Mouse (Mus musculus): ENCODE data around the gene Myh14. TPM values are rescaled to one million over a fixed set of nuclear protein-coding genes. Genes with fewer than 3 reads are reported as not detected.

The Myh14 gene
- not detected for polyA plus RNA-seq (2014; fragmentation: Illumina TruSeq; extraction: RNeasy Lipid Tissue Mini Kit (QIAGEN cat#74804))

GRCm38 (mm10) chr7:44670803-44671202 lies at the start of gene Myh14:
Gene Myh14 (minus strand): TSS chr7:44670843.

GRCm38 (mm10) chr7:44708574-44708973 lies 37.9 kb upstream of the Myh14 start, which contains the start of gene Izumo2:
Gene Izumo2 (plus strand): TSS chr7:44708742.

GRCm38 (mm10) chr7:44590402-44591347 lies 80.0 kb downstream of the Myh14 start, which contains the start of gene Kcnc3:
Gene Kcnc3 (plus strand): TSS chr7:44590664.

GRCm38 (mm10) chr7:44572213-44572701 lies 98.4 kb downstream of the Myh14 start, which contains the start of gene Napsa:
Gene Napsa (plus strand): TSS chr7:44572380.

Other genes with a start within 250 kb of the Myh14 start
- gene Lrrc4b, start 241.8 kb downstream of the Myh14 start, polyA plus RNA-seq (2014; fragmentation: Illumina TruSeq; extraction: RNeasy Lipid Tissue Mini Kit (QIAGEN cat#74804)) = 0.26 TPM
- not detected for gene Aspdh, start 205.5 kb downstream of the Myh14 start, polyA plus RNA-seq (2014; fragmentation: Illumina TruSeq; extraction: RNeasy Lipid Tissue Mini Kit (QIAGEN cat#74804))
- not detected for gene Josd2, start 202.9 kb downstream of the Myh14 start, polyA plus RNA-seq (2014; fragmentation: Illumina TruSeq; extraction: RNeasy Lipid Tissue Mini Kit (QIAGEN cat#74804))
- gene Emc10, start 174.3 kb downstream of the Myh14 start, polyA plus RNA-seq (2014; fragmentation: Illumina TruSeq; extraction: RNeasy Lipid Tissue Mini Kit (QIAGEN cat#74804)) = 1.5 TPM
- not detected for gene Fam71e1, start 174.3 kb downstream of the Myh14 start, polyA plus RNA-seq (2014; fragmentation: Illumina TruSeq; extraction: RNeasy Lipid Tissue Mini Kit (QIAGEN cat#74804))
- not detected for gene Mybpc2, start 146.2 kb downstream of the Myh14 start, polyA plus RNA-seq (2014; fragmentation: Illumina TruSeq; extraction: RNeasy Lipid Tissue Mini Kit (QIAGEN cat#74804))
- not detected for gene Spib, start 138.8 kb downstream of the Myh14 start, polyA plus RNA-seq (2014; fragmentation: Illumina TruSeq; extraction: RNeasy Lipid Tissue Mini Kit (QIAGEN cat#74804))
- gene Pold1, start 122.0 kb downstream of the Myh14 start, polyA plus RNA-seq (2014; fragmentation: Illumina TruSeq; extraction: RNeasy Lipid Tissue Mini Kit (QIAGEN cat#74804)) = not detected
- gene Nr1h2, start 116.9 kb downstream of the Myh14 start, polyA plus RNA-seq (2014; fragmentation: Illumina TruSeq; extraction: RNeasy Lipid Tissue Mini Kit (QIAGEN cat#74804)) = not detected
- gene Napsa, start 98.5 kb downstream of the Myh14 start, polyA plus RNA-seq (2014; fragmentation: Illumina TruSeq; extraction: RNeasy Lipid Tissue Mini Kit (QIAGEN cat#74804)) = not detected
- gene Kcnc3, start 80.2 kb downstream of the Myh14 start, polyA plus RNA-seq (2014; fragmentation: Illumina TruSeq; extraction: RNeasy Lipid Tissue Mini Kit (QIAGEN cat#74804)) = not detected
- not detected for gene Izumo2, start 37.9 kb upstream of the Myh14 start, polyA plus RNA-seq (2014; fragmentation: Illumina TruSeq; extraction: RNeasy Lipid Tissue Mini Kit (QIAGEN cat#74804))
- 3.8 TPM for gene Vrk3, start 77.6 kb upstream of the Myh14 start, polyA plus RNA-seq (2014; fragmentation: Illumina TruSeq; extraction: RNeasy Lipid Tissue Mini Kit (QIAGEN cat#74804))
- gene Zfp473, start 80.2 kb upstream of the Myh14 start, polyA plus RNA-seq (2014; fragmentation: Illumina TruSeq; extraction: RNeasy Lipid Tissue Mini Kit (QIAGEN cat#74804)) = 2.2 TPM
- gene Nup62, start 145.2 kb upstream of the Myh14 start, polyA plus RNA-seq (2014; fragmentation: Illumina TruSeq; extraction: RNeasy Lipid Tissue Mini Kit (QIAGEN cat#74804)) = 5.9 TPM
- gene Il4i1, start 145.5 kb upstream of the Myh14 start, polyA plus RNA-seq (2014; fragmentation: Illumina TruSeq; extraction: RNeasy Lipid Tissue Mini Kit (QIAGEN cat#74804)) = not detected
- 5.8 TPM for gene Atf5, start 145.8 kb upstream of the Myh14 start, polyA plus RNA-seq (2014; fragmentation: Illumina TruSeq; extraction: RNeasy Lipid Tissue Mini Kit (QIAGEN cat#74804))
- gene Akt1s1, start 178.1 kb upstream of the Myh14 start, polyA plus RNA-seq (2014; fragmentation: Illumina TruSeq; extraction: RNeasy Lipid Tissue Mini Kit (QIAGEN cat#74804)) = 1.7 TPM
- 0.71 TPM for gene Tbc1d17, start 178.2 kb upstream of the Myh14 start, polyA plus RNA-seq (2014; fragmentation: Illumina TruSeq; extraction: RNeasy Lipid Tissue Mini Kit (QIAGEN cat#74804))
- gene Pnkp, start 186.3 kb upstream of the Myh14 start, polyA plus RNA-seq (2014; fragmentation: Illumina TruSeq; extraction: RNeasy Lipid Tissue Mini Kit (QIAGEN cat#74804)) = not detected
- gene Ptov1, start 198.9 kb upstream of the Myh14 start, polyA plus RNA-seq (2014; fragmentation: Illumina TruSeq; extraction: RNeasy Lipid Tissue Mini Kit (QIAGEN cat#74804)) = not detected
- gene Med25, start 221.9 kb upstream of the Myh14 start, polyA plus RNA-seq (2014; fragmentation: Illumina TruSeq; extraction: RNeasy Lipid Tissue Mini Kit (QIAGEN cat#74804)) = 2.5 TPM
- gene Fuz, start 225.2 kb upstream of the Myh14 start, polyA plus RNA-seq (2014; fragmentation: Illumina TruSeq; extraction: RNeasy Lipid Tissue Mini Kit (QIAGEN cat#74804)) = 3.2 TPM

Measured in ovary, adult 10 weeks (tissue).